Comparison of ENCODE assay signal across 20 mouse cellular contexts in genomic region chr12:27984261-27984841, GRCm38 (mm10).
A peak's percentile ranks its signal among the peaks of the same experiment; 100 is the strongest.
DNase-seq lines count a peak whose midpoint lies in the region; ATAC-seq lines count a peak whose summit lies in the region.
"Had no signal": no experiment of that assay in that cellular context is flagged by ENCODE, and none has a peak within 500 bp of the region (broad histone marks: within the 10 kb centered on the region; RNA-seq: fewer than 3 reads in every experiment).

No protein-coding gene starts in this region.

- ATAC-seq in forebrain, embryonic 15.5 days (replicated peaks): peak; percentile 64; the same call in 1 of the 2 replicates
- ATAC-seq in forebrain, embryonic 11.5 days (replicated peaks; ENCODE audit: low FRiP score): no peak
- ATAC-seq in hindbrain, embryonic 11.5 days (ENCODE audit: low FRiP score): no peak
- ATAC-seq: intestine, embryonic 16.5 days had no signal

- H3K4me3 ChIP-seq in forebrain, embryonic 15.5 days: no peak overlapping the region
- no peak overlapping the region for H3K4me3 ChIP-seq in forebrain, embryonic 11.5 days (ENCODE audit: low read depth, low read length)
- no peak overlapping the region for H3K4me3 ChIP-seq in hindbrain, embryonic 11.5 days (ENCODE audit: low read depth, low read length)
- H3K4me3 ChIP-seq: embryonic facial prominence, embryonic 10.5 days; heart, adult 2 months; heart, embryonic 15.5 days had no signal

- DNase-seq in forebrain, embryonic 11.5 days (ENCODE audit: low spot score): no peak
- peak; percentile 47 to 82 for DNase-seq in layer of hippocampus, adult 18-20 months (ENCODE audit: low spot score in 2 of 2)
- no peak for DNase-seq in layer of hippocampus, postnatal 10 days (ENCODE audit: low spot score in 2 of 2)
- DNase-seq in layer of hippocampus, adult 9-10 months (ENCODE audit: low spot score): peak; percentile 32
- DNase-seq in hindbrain, embryonic 11.5 days (ENCODE audit: low spot score): no peak
- no peak for DNase-seq in thymus, postnatal 0 days (ENCODE audit: low spot score)
- DNase-seq: adrenal gland, adult 8-10 months; adrenal gland, postnatal 36 days; cerebellum, adult 11-12 months; cerebellum, adult 9-11 months; gastrocnemius, postnatal 14 days; heart, adult 2 months; heart, postnatal 14 days had no signal

- no peak overlapping the region for H3K9ac ChIP-seq in forebrain, embryonic 15.5 days (replicated peaks)
- H3K9ac ChIP-seq in forebrain, embryonic 11.5 days (ENCODE audit: low read length): no peak overlapping the region
- no peak overlapping the region for H3K9ac ChIP-seq in hindbrain, embryonic 11.5 days (ENCODE audit: low read depth, low read length)
- H3K9ac ChIP-seq: heart, embryonic 15.5 days; hindbrain, embryonic 14.5 days had no signal

- peak overlapping the region; percentile 75 for H3K27ac ChIP-seq in forebrain, embryonic 15.5 days (replicated peaks)
- H3K27ac ChIP-seq in forebrain, embryonic 11.5 days (ENCODE audit: low read depth, low read length): no peak overlapping the region
- H3K27ac ChIP-seq in hindbrain, embryonic 11.5 days (ENCODE audit: low read depth, low read length): no peak overlapping the region
- H3K27ac ChIP-seq: embryonic facial prominence, embryonic 10.5 days; heart, adult 2 months; heart, embryonic 15.5 days; hindbrain, embryonic 14.5 days had no signal

- peaks cover 20% of the 10 kb centered on the region for H3K4me1 ChIP-seq in forebrain, embryonic 15.5 days
- H3K4me1 ChIP-seq in forebrain, embryonic 11.5 days (replicated peaks; ENCODE audit: control insufficient read depth, insufficient read depth, low read length): no peaks in the 10 kb centered on the region
- no peaks in the 10 kb centered on the region for H3K4me1 ChIP-seq in hindbrain, embryonic 11.5 days (replicated peaks; ENCODE audit: control insufficient read depth, insufficient read depth, low read length)
- H3K4me1 ChIP-seq: embryonic facial prominence, embryonic 10.5 days; heart, embryonic 15.5 days had no signal

- no peaks in the 10 kb centered on the region for H3K9me3 ChIP-seq in forebrain, embryonic 15.5 days
- H3K9me3 ChIP-seq in forebrain, embryonic 11.5 days (ENCODE audit: control insufficient read depth, low read length): no peaks in the 10 kb centered on the region
- no peaks in the 10 kb centered on the region for H3K9me3 ChIP-seq in hindbrain, embryonic 11.5 days (ENCODE audit: control insufficient read depth, low read length)
- H3K9me3 ChIP-seq: embryonic facial prominence, embryonic 10.5 days; heart, embryonic 15.5 days had no signal

- no peak overlapping the region for H3K4me2 ChIP-seq in forebrain, embryonic 15.5 days (replicated peaks)
- H3K4me2 ChIP-seq in forebrain, embryonic 11.5 days (ENCODE audit: low read depth, low read length, severe bottlenecking): no peak overlapping the region
- H3K4me2 ChIP-seq in hindbrain, embryonic 11.5 days (replicated peaks; ENCODE audit: low read depth, low read length): no peak overlapping the region
- H3K4me2 ChIP-seq: heart, embryonic 11.5 days; heart, embryonic 15.5 days; hindbrain, embryonic 14.5 days had no signal

- H3K36me3 ChIP-seq in forebrain, embryonic 15.5 days: no peaks in the 10 kb centered on the region
- H3K36me3 ChIP-seq in forebrain, embryonic 11.5 days (ENCODE audit: control insufficient read depth, insufficient read depth, low read length): no peaks in the 10 kb centered on the region
- no peaks in the 10 kb centered on the region for H3K36me3 ChIP-seq in hindbrain, embryonic 11.5 days (ENCODE audit: control insufficient read depth, insufficient read depth, low read length)
- H3K36me3 ChIP-seq: embryonic facial prominence, embryonic 10.5 days; heart, embryonic 15.5 days had no signal

- WGBS in forebrain, embryonic 15.5 days: 58% methylated on average over 3 of the region's 3 CpGs
- 94% methylated on average over 3 of the region's 3 CpGs for WGBS in forebrain, embryonic 11.5 days
- WGBS in hindbrain, embryonic 11.5 days: 92% methylated on average over 3 of the region's 3 CpGs

- H3K27me3 ChIP-seq in forebrain, embryonic 15.5 days: no peaks in the 10 kb centered on the region
- H3K27me3 ChIP-seq in forebrain, embryonic 11.5 days (ENCODE audit: control insufficient read depth, insufficient read depth, low read length): no peaks in the 10 kb centered on the region
- H3K27me3 ChIP-seq in hindbrain, embryonic 11.5 days (ENCODE audit: control insufficient read depth, insufficient read depth, low read length): no peaks in the 10 kb centered on the region
- H3K27me3 ChIP-seq: CH12.LX; heart, embryonic 15.5 days had no signal

Comparison
In these comparisons a context has a peak if more than half of its experiments do, and no peak if none do; other contexts are left out.
1. DNase-seq: peak in layer of hippocampus, adult 18-20 months (2 of 2) and layer of hippocampus, adult 9-10 months (single experiment); none in forebrain, embryonic 11.5 days (single experiment), layer of hippocampus, postnatal 10 days (0 of 2), hindbrain, embryonic 11.5 days (single experiment) and thymus, postnatal 0 days (single experiment).